Mouse (Mus musculus) small intestine, adult 2 months (tissue): ENCODE measurements at regions not wholly inside any gene's neighbourhood (a gene's known extent, or its start where the extent isn't known, plus 50 kb on each side); places are given as distances from the start of the nearest gene placed in this dataset.

Experiments
- H3K27ac ChIP-seq: fragments of 200-500 bp; 2 replicates; pipeline ENCODE4 v1.5.1; 2012; ENCODE audit warnings: low read depth, low read length, control low read depth, inconsistent platforms; ENCODE audit not compliant: insufficient read depth
- H3K27me3 ChIP-seq: fragments of 200-500 bp; 2 replicates; pipeline ENCODE4 v1.6.1; 2012; ENCODE audit warnings: mild to moderate bottlenecking, moderate library complexity, low read length, inconsistent platforms; ENCODE audit not compliant: control insufficient read depth, insufficient read depth
- H3K36me3 ChIP-seq: fragments of 200-500 bp; 2 replicates; pipeline ENCODE4 v1.6.1; 2012; ENCODE audit warnings: mild to moderate bottlenecking, low read length, control low read depth, inconsistent platforms; ENCODE audit not compliant: control insufficient read depth, insufficient read depth
- H3K4me1 ChIP-seq: fragments of 200-500 bp; 2 replicates; pipeline ENCODE4 v1.6.1; 2012; ENCODE audit warnings: low read length, inconsistent platforms, mixed read lengths; ENCODE audit not compliant: control insufficient read depth, insufficient read depth, insufficient read length
- H3K4me3 ChIP-seq: fragments of 200-500 bp; 2 replicates; pipeline ENCODE4 v1.5.1; 2012; ENCODE audit warnings: low read depth, mild to moderate bottlenecking, control low read depth, inconsistent platforms, low read length, moderate library complexity
- CTCF ChIP-seq: fragments of 200-500 bp; IDR thresholded peaks from 2 replicates; pipeline ENCODE4 v1.5.1; 2012; ENCODE audit warnings: low read depth, mild to moderate bottlenecking, control low read depth, inconsistent platforms, low read length, moderate library complexity, mixed read lengths; ENCODE audit not compliant: insufficient replicate concordance, insufficient read length; ENCODE audit errors: extremely low read depth
- POLR2A ChIP-seq: fragments of 200-500 bp; IDR thresholded peaks from 2 replicates; pipeline ENCODE4 v1.6.1; 2012; ENCODE audit warnings: low read depth, mild to moderate bottlenecking, control low read depth, inconsistent platforms, low read length, moderate library complexity
- WGBS: fragments of 180-500 bp; shearing (Covaris S2); methylation state at CpG from one replicate; pipeline ENCODE4 v1.1.7; 2018; 5-methylcytosine and 5-hydroxymethylcytosine counted together

GRCm38 (mm10) chr5:52044101-52044500 is 146.2 kb downstream of the Dhx15 start:
- Histone ChIP-seq H3K27me3 (no peaks in the 10 kb centered on the region), H3K27ac (no peak overlapping the region), H3K4me1 (peaks cover 2% of the 10 kb centered on the region; the same call in 1 of the 2 replicates), H3K36me3 (no peaks in the 10 kb centered on the region), H3K4me3 (no peak overlapping the region)
- TF ChIP-seq CTCF (no peak), POLR2A (no peak)
- WGBS, result 79% methylated on average over 3 of the region's 3 CpGs

- TF ChIP-seq POLR2A (no peak), CTCF (no peak)
- Histone ChIP-seq H3K27me3 (no peaks in the 10 kb centered on the region), H3K36me3 (no peaks in the 10 kb centered on the region), H3K4me3 (no peak overlapping the region), H3K4me1 (peaks cover 2% of the 10 kb centered on the region; the same call in 1 of the 2 replicates), H3K27ac (no peak overlapping the region)
- WGBS, result 85% methylated on average over 3 of the region's 3 CpGs
Measured at GRCm38 (mm10) chr5:52041447-52041846, 148.9 kb downstream of the Dhx15 start.

GRCm38 (mm10) chr5:52040427-52041312 is 149.6 kb downstream of the Dhx15 start:
- Histone ChIP-seq H3K27me3 (no peaks in the 10 kb centered on the region), H3K36me3 (no peaks in the 10 kb centered on the region), H3K4me3 (no peak overlapping the region), H3K27ac (no peak overlapping the region), H3K4me1 (peaks cover 2% of the 10 kb centered on the region; the same call in 1 of the 2 replicates)
- TF ChIP-seq CTCF (no peak), POLR2A (no peak)
- 28% methylated on average over 24 of the region's 24 CpGs for WGBS

GRCm38 (mm10) chr5:52035339-52035738 is 155.0 kb downstream of the Dhx15 start:
- TF ChIP-seq CTCF (no peak), POLR2A (no peak)
- Histone ChIP-seq H3K27ac (no peak overlapping the region), H3K27me3 (no peaks in the 10 kb centered on the region), H3K4me3 (no peak overlapping the region), H3K36me3 (no peaks in the 10 kb centered on the region), H3K4me1 (peaks cover 2% of the 10 kb centered on the region; the same call in 1 of the 2 replicates)
- WGBS, result 68% methylated on average over 6 of the region's 6 CpGs

GRCm38 (mm10) chr5:52027478-52027877 is 162.8 kb downstream of the Dhx15 start:
- 81% methylated on average over 4 of the region's 4 CpGs for WGBS

GRCm38 (mm10) chr5:52026148-52026547 is 164.2 kb downstream of the Dhx15 start:
- H3K36me3 ChIP-seq, result no peaks in the 10 kb centered on the region
- no peaks in the 10 kb centered on the region for H3K4me1 ChIP-seq
- WGBS, result 64% methylated on average over 3 of the region's 3 CpGs
- H3K27ac ChIP-seq, result no peak overlapping the region
- H3K27me3 ChIP-seq, result no peaks in the 10 kb centered on the region
- no peak overlapping the region for H3K4me3 ChIP-seq
- TF ChIP-seq CTCF, result no peak
- no peak for TF ChIP-seq POLR2A

More at GRCm38 (mm10) chr5:52027478-52027877, 162.8 kb downstream of the Dhx15 start:
- Histone ChIP-seq H3K27ac (no peak overlapping the region), H3K4me1 (no peaks in the 10 kb centered on the region), H3K36me3 (no peaks in the 10 kb centered on the region), H3K4me3 (no peak overlapping the region), H3K27me3 (no peaks in the 10 kb centered on the region)
- TF ChIP-seq POLR2A, result no peak

GRCm38 (mm10) chr5:52023212-52023611 is 167.1 kb downstream of the Dhx15 start:
- Histone ChIP-seq H3K27ac (no peak overlapping the region), H3K36me3 (no peaks in the 10 kb centered on the region), H3K27me3 (no peaks in the 10 kb centered on the region), H3K4me3 (no peak overlapping the region), H3K4me1 (no peaks in the 10 kb centered on the region)
- TF ChIP-seq POLR2A, result no peak
- no peak for TF ChIP-seq CTCF
- 85% methylated on average over 9 of the region's 9 CpGs for WGBS
